Mouse (Mus musculus): ENCODE data around the gene Gm4981. TPM values are rescaled to one million over a fixed set of nuclear protein-coding genes. Genes with fewer than 3 reads are reported as not detected.

The Gm4981 gene
- polyA plus RNA-seq, 1 experiment = not detected

GRCm38 (mm10) chr10:58214934-58215333, 21.6 kb downstream of the Gm4981 start:
- TF ChIP-seq FLI1 (IDR thresholded peaks at IDR 0.05; ENCODE audit: low read length) = no peak
- no peak for TF ChIP-seq GATA1 (IDR thresholded peaks at IDR 0.05; ENCODE audit: borderline replicate concordance, low read length)
- no peaks in the 10 kb centered on the region for H3K4me1 ChIP-seq
- H3K27me3 ChIP-seq (replicated peaks) = no peaks in the 10 kb centered on the region
- no peaks in the 10 kb centered on the region for H3K36me3 ChIP-seq (replicated peaks; ENCODE audit: low read length)
- H3K9me3 ChIP-seq = 0 out of 2 replicates have a peak, but pooled peaks cover 2% of the 10 kb centered on the region
- no peak overlapping the region for H3K4me3 ChIP-seq (replicated peaks)

- no peaks in the 10 kb centered on the region for H3K36me3 ChIP-seq (replicated peaks; ENCODE audit: low read length)
- no peaks in the 10 kb centered on the region for H3K4me1 ChIP-seq
- H3K27me3 ChIP-seq (replicated peaks) = no peaks in the 10 kb centered on the region
- 0 out of 2 replicates have a peak, but pooled peaks cover 2% of the 10 kb centered on the region for H3K9me3 ChIP-seq
- TF ChIP-seq FLI1 (IDR thresholded peaks at IDR 0.05; ENCODE audit: low read length) (no peak), GATA1 (IDR thresholded peaks at IDR 0.05; ENCODE audit: borderline replicate concordance, low read length) (no peak)
- H3K4me3 ChIP-seq (replicated peaks) = no peak overlapping the region
Observed at GRCm38 (mm10) chr10:58214497-58214896, 22.0 kb downstream of the Gm4981 start.

DNA sequence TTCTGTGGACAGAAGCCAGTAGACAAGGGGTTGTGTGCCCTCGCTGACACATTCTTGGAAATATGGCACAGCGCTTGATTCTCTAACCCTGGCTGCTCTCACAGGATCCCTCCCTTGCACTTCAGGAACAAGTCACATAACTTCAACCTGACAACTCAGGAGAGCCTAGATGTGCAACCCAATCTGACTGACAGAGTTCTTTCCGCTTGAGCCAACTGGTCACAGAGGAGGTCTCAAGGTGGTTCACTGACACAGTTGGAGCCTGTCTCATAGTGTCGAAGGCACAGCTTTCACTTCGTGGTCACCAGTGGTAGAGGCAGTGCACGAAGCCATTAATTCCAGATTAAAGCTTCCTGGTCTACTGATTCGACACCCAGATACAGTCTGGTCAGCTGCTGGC, 24.3 kb downstream of the Gm4981 start:
- H3K9me3 ChIP-seq = 0 out of 2 replicates have a peak, but pooled peaks cover under 1% of the 10 kb centered on the region
- H3K36me3 ChIP-seq (replicated peaks; ENCODE audit: low read length) = no peaks in the 10 kb centered on the region
- no peak for TF ChIP-seq GATA1 (IDR thresholded peaks at IDR 0.05; ENCODE audit: borderline replicate concordance, low read length)
- no peak for TF ChIP-seq FLI1 (IDR thresholded peaks at IDR 0.05; ENCODE audit: low read length)
- no peaks in the 10 kb centered on the region for H3K4me1 ChIP-seq
- H3K27me3 ChIP-seq (replicated peaks) = no peaks in the 10 kb centered on the region
- H3K4me3 ChIP-seq (replicated peaks) = no peak overlapping the region

GRCm38 (mm10) chr10:58211213-58211612, 25.3 kb downstream of the Gm4981 start:
- Histone ChIP-seq H3K4me3 (replicated peaks) (no peak overlapping the region), H3K9me3 (no peaks in the 10 kb centered on the region), H3K36me3 (replicated peaks; ENCODE audit: low read length) (no peaks in the 10 kb centered on the region), H3K4me1 (no peaks in the 10 kb centered on the region), H3K27me3 (replicated peaks) (no peaks in the 10 kb centered on the region)
- no peak for TF ChIP-seq FLI1 (IDR thresholded peaks at IDR 0.05; ENCODE audit: low read length)
- no peak for TF ChIP-seq GATA1 (IDR thresholded peaks at IDR 0.05; ENCODE audit: borderline replicate concordance, low read length)

- H3K9me3 ChIP-seq = no peaks in the 10 kb centered on the region
- H3K4me3 ChIP-seq (replicated peaks) = no peak overlapping the region
- no peaks in the 10 kb centered on the region for H3K36me3 ChIP-seq (replicated peaks; ENCODE audit: low read length)
- H3K27me3 ChIP-seq (replicated peaks) = no peaks in the 10 kb centered on the region
- H3K4me1 ChIP-seq = no peaks in the 10 kb centered on the region
- no peak for TF ChIP-seq FLI1 (IDR thresholded peaks at IDR 0.05; ENCODE audit: low read length)
- TF ChIP-seq GATA1 (IDR thresholded peaks at IDR 0.05; ENCODE audit: borderline replicate concordance, low read length) = no peak
Observed at GRCm38 (mm10) chr10:58210514-58210913, 26.0 kb downstream of the Gm4981 start.

DNA sequence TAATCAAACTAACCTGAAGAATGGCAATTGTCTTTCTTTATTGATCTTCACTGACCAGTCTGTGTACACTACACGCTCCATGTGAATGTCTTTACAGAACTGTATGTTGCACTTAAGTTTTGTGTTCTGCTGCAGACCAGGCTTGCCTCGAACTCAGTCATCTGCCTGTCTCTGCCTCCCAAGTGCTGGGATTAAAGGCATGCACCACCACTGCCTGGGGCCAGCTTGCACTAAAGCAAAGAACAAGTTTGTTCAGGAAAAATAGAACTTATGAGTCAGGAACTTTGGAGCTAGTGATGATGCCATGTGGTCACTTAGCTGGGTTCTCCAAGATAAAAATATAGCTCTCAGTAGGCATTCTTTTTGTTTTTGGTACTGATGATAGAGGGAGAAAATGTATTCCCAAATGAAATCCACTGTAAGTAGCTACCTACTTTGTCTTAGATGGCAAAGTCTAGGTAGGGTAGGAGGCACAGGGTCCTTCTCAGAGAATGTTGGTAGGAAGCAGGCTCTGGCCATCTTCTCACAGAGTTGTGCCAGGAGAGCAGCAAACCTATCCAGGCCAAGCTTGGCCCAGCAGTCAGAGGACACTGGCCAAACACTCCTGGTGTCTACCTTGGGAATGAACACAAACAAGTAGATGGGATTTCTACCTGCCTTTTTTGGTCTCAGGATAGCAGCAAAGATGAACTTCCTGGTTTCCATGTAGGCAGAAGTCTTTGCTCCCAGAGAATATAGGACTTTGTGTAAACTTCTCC, 26.6 kb downstream of the Gm4981 start:
- Histone ChIP-seq H3K9me3 (no peaks in the 10 kb centered on the region), H3K36me3 (replicated peaks; ENCODE audit: low read length) (no peaks in the 10 kb centered on the region), H3K4me1 (no peaks in the 10 kb centered on the region), H3K4me3 (replicated peaks) (no peak overlapping the region), H3K27me3 (replicated peaks) (no peaks in the 10 kb centered on the region)
- TF ChIP-seq GATA1 (IDR thresholded peaks at IDR 0.05; ENCODE audit: borderline replicate concordance, low read length) (no peak), FLI1 (IDR thresholded peaks at IDR 0.05; ENCODE audit: low read length) (no peak)

- Histone ChIP-seq H3K27me3 (replicated peaks) (no peaks in the 10 kb centered on the region), H3K9me3 (no peaks in the 10 kb centered on the region), H3K4me3 (replicated peaks) (no peak overlapping the region), H3K4me1 (no peaks in the 10 kb centered on the region), H3K36me3 (replicated peaks; ENCODE audit: low read length) (no peaks in the 10 kb centered on the region)
- TF ChIP-seq FLI1 (IDR thresholded peaks at IDR 0.05; ENCODE audit: low read length) = no peak
- no peak for TF ChIP-seq GATA1 (IDR thresholded peaks at IDR 0.05; ENCODE audit: borderline replicate concordance, low read length)
Observed at GRCm38 (mm10) chr10:58206639-58207404, 29.7 kb downstream of the Gm4981 start.

- Histone ChIP-seq H3K9me3 (no peaks in the 10 kb centered on the region), H3K36me3 (replicated peaks; ENCODE audit: low read length) (no peaks in the 10 kb centered on the region), H3K27me3 (replicated peaks) (no peaks in the 10 kb centered on the region), H3K4me3 (replicated peaks) (no peak overlapping the region), H3K4me1 (no peaks in the 10 kb centered on the region)
- TF ChIP-seq FLI1 (IDR thresholded peaks at IDR 0.05; ENCODE audit: low read length) = no peak
- no peak for TF ChIP-seq GATA1 (IDR thresholded peaks at IDR 0.05; ENCODE audit: borderline replicate concordance, low read length)
Observed at GRCm38 (mm10) chr10:58205986-58206385, 30.5 kb downstream of the Gm4981 start.

Other genes with a start within 250 kb of the Gm4981 start
- 0.16 TPM in 1 of 2 replicates, not detected in the other for gene AW822073, start 11.8 kb downstream of the Gm4981 start, polyA plus RNA-seq (2012; ENCODE audit: insufficient read depth, low replicate concordance)
- 0.12 and 2.4 TPM in 2 replicates for gene Duxf3, start 4.0 kb downstream of the Gm4981 start, polyA plus RNA-seq (2012; ENCODE audit: insufficient read depth, low replicate concordance)
- 4.0 TPM in 1 of 2 replicates, not detected in the other for gene Gcc2, start 18.8 kb upstream of the Gm4981 start, polyA plus RNA-seq (2012; ENCODE audit: insufficient read depth, low replicate concordance)
- gene Lims1, start 86.8 kb upstream of the Gm4981 start, polyA plus RNA-seq (2012; ENCODE audit: insufficient read depth, low replicate concordance) = 2.9 and 6.5 TPM in 2 replicates
- gene Ranbp2, start 210.2 kb upstream of the Gm4981 start, polyA plus RNA-seq (2012; ENCODE audit: insufficient read depth, low replicate concordance) = 0.51 TPM in 1 of 2 replicates, not detected in the other